Mouse (Mus musculus): ENCODE measurements around the gene Plbd1. TPM values are rescaled to one million over a fixed set of nuclear protein-coding genes. Genes with fewer than 3 reads are reported as not detected.

Plbd1 gene
- total and polyA plus RNA-seq, 3 experiments: not detected

DNA sequence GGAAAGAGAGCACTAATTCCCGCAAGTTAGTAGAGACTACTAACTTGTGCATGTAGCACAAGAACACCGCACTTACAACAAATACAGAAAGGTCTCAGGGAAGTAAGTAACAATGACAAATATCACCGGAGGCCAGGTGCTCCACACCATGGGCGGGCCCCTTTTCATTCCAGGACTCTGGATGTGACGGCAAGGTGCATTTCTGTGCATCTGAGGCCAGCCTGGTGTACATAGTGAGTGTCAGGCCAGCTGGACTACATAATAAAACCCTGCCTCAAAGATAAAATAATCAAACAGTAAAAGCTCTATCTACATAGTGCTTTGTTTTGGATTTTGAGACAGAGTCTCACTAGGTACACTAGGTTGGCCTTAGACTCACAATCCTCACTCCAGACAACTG lies 32.1 kb downstream of the Plbd1 start:
- no peak for DNase-seq (ENCODE audit: extremely low read depth)
- no peak overlapping the region for H3K4me3 ChIP-seq (replicated peaks in 1 of 3; ENCODE audit: low read depth in 2 of 3, low read length in 2 of 3, poor library complexity in 1 of 3)
- H3K4me2 ChIP-seq (ENCODE audit: insufficient read depth, low read depth, poor library complexity, severe bottlenecking): no peak overlapping the region
- dilution Hi-C loops (cut with MboI; ENCODE audit: extremely low pct_ligation_motif_present, extremely low pct_unique_long_range_greater_than_20kb, low sequenced_read_pairs): no loop called here
- H3K9ac ChIP-seq (ENCODE audit: insufficient read depth, low read depth): no peak overlapping the region
- no peaks in the 10 kb centered on the region for H3K27me3 ChIP-seq (replicated peaks)
- H3K79me2 ChIP-seq (replicated peaks; ENCODE audit: control insufficient read depth, extremely low read depth, insufficient read depth, poor library complexity, severe bottlenecking): no peaks in the 10 kb centered on the region
- peaks cover 0 to 6% of the 10 kb centered on the region in 2 experiments; a peak in 2 of 4 replicates for H3K4me1 ChIP-seq (ENCODE audit: control insufficient read depth in 1 of 2, insufficient read depth in 2 of 2)
- H3K27ac ChIP-seq (ENCODE audit: insufficient read depth, low read depth): no peak overlapping the region
- in situ Hi-C loops (cut with MboI; ENCODE audit: low pct_ligation_motif_present, low pct_unique_long_range_greater_than_20kb, low sequenced_read_pairs): loop anchor here (10.0 kb wide), 2 partner anchors 205 to 355 kb away; no protein-coding TSS in a partner anchor
- H3K9me3 ChIP-seq (replicated peaks; ENCODE audit: low read length): no peaks in the 10 kb centered on the region
- TF ChIP-seq TBP (conservative IDR thresholded peaks at IDR 0.05; ENCODE audit: low read depth, low read length): no peak
- TF ChIP-seq USF2 (conservative IDR thresholded peaks at IDR 0.05; ENCODE audit: low read depth, low read length): no peak
- TF ChIP-seq MEF2A (IDR thresholded peaks at IDR 0.05; ENCODE audit: borderline replicate concordance, low read depth, low read length): no peak
- H3K36me3 ChIP-seq (replicated peaks in 1 of 2; ENCODE audit: control insufficient read depth in 1 of 2, insufficient read depth in 1 of 2, low read length in 1 of 2): no peaks in the 10 kb centered on the region

DNA sequence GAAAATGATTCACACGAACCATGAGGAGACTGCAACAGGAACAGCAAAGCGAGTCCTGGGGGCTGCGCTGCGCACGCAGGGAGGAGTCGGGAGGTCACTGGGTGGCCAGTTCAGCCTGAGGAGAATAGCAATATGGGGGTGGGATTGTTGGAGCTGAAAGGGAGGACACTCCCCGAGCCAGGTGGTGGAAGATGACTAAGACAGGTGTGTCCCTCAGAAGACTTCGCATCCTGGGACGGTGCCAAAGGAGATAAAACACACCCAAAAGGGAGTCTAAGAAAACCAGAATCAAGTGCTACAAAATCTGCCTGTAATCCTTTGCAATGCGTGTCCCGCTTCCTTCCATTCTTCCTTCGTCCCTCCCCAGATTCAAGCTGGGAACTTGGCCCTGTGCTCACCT lies 36.3 kb downstream of the Plbd1 start:
- H3K79me2 ChIP-seq (replicated peaks; ENCODE audit: control insufficient read depth, extremely low read depth, insufficient read depth, poor library complexity, severe bottlenecking): no peaks in the 10 kb centered on the region
- no peak for DNase-seq (ENCODE audit: extremely low read depth)
- TF ChIP-seq HCFC1 (IDR thresholded peaks at IDR 0.05; ENCODE audit: low read depth, low read length) (no peak), JUN (IDR thresholded peaks at IDR 0.05; ENCODE audit: insufficient read depth, low read depth, low read length) (no peak), TCF12 (IDR thresholded peaks at IDR 0.05; ENCODE audit: low read depth, low read length) (no peak), UBTF (IDR thresholded peaks at IDR 0.05; ENCODE audit: low read depth, low read length) (no peak), RAD21 (IDR thresholded peaks at IDR 0.05; ENCODE audit: low read depth, low read length) (no peak), ELF1 (IDR thresholded peaks at IDR 0.05; ENCODE audit: low read depth, low read length) (no peak), CHD1 (IDR thresholded peaks at IDR 0.05; ENCODE audit: low read depth, low read length) (no peak), E2F4 (IDR thresholded peaks at IDR 0.05; ENCODE audit: insufficient replicate concordance, low read depth, low read length) (no peak), KAT2A (IDR thresholded peaks at IDR 0.05; ENCODE audit: insufficient replicate concordance, low read length) (no peak), JUND (conservative IDR thresholded peaks at IDR 0.05; ENCODE audit: low read depth, low read length) (no peak), POLR2AphosphoS2 (IDR thresholded peaks at IDR 0.05; ENCODE audit: low read depth, low read length) (no peak), MEF2A (IDR thresholded peaks at IDR 0.05; ENCODE audit: borderline replicate concordance, low read depth, low read length) (no peak), MAX (IDR thresholded peaks at IDR 0.05; ENCODE audit: low read length) (no peak)
- H3K9me3 ChIP-seq (replicated peaks; ENCODE audit: low read length): no peaks in the 10 kb centered on the region
- H3K9ac ChIP-seq (ENCODE audit: insufficient read depth, low read depth): no peak overlapping the region
- H3K27me3 ChIP-seq (replicated peaks): no peaks in the 10 kb centered on the region
- H3K4me3 ChIP-seq (replicated peaks in 1 of 3; ENCODE audit: low read depth in 2 of 3, low read length in 2 of 3, poor library complexity in 1 of 3): no peak overlapping the region
- H3K4me1 ChIP-seq (ENCODE audit: control insufficient read depth in 1 of 2, insufficient read depth in 2 of 2): peaks cover 0 to 6% of the 10 kb centered on the region in 2 experiments; a peak in 2 of 4 replicates
- dilution Hi-C loops (cut with MboI; ENCODE audit: extremely low pct_ligation_motif_present, extremely low pct_unique_long_range_greater_than_20kb, low sequenced_read_pairs): no loop called here
- no peak overlapping the region for H3K4me2 ChIP-seq (ENCODE audit: insufficient read depth, low read depth, poor library complexity, severe bottlenecking)
- H3K36me3 ChIP-seq (replicated peaks in 1 of 2; ENCODE audit: control insufficient read depth in 1 of 2, insufficient read depth in 1 of 2, low read length in 1 of 2): no peaks in the 10 kb centered on the region
- no peak overlapping the region for H3K27ac ChIP-seq (ENCODE audit: insufficient read depth, low read depth)
- in situ Hi-C loops (cut with MboI; ENCODE audit: low pct_ligation_motif_present, low pct_unique_long_range_greater_than_20kb, low sequenced_read_pairs): loop anchor here (10.0 kb wide), 2 partner anchors 201 to 359 kb away; no protein-coding TSS in a partner anchor

Data from CH12.LX (cell line).